Comparison of ENCODE assay signal across 11 mouse cellular contexts in the genomic region with DNA sequence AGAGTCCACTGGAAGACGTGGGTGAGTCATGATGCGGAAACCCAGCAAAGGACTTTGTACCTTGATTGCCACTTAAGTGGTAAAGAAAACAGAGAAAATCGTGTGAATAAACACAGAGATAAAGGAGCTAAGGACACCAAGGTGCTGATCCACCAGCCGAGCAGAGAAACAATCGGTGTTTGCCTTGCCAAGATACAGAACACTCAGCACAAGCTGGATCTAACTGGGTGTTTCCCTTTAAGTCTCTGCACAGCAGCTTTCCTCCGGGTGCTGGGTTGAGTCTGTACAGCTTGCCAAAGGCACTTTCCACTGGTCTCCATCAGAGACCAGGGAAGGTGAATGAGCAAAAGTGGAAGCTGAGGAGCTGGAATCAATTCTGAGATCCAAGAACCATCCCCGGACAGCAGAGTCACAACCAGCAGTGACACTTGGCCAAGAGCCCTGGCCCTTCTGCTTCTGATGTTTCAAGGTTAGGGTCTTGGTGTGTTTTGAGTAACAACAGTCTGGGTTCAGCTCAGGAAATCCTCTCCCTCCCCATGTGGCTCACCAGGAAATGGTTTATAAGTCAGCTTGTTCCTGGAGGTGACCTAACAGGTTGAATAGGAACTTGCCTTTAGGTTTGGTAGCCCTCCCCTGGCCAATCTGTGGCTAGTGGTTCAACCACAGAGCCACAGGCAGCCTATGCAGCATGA.
DNase-seq lines count a peak whose midpoint lies in the region; ATAC-seq and TF ChIP-seq lines count a peak whose summit lies in the region.
"Had no signal": no experiment of that assay in that cellular context is flagged by ENCODE, and none has a peak within 500 bp of the region (broad histone marks: within the 10 kb centered on the region; RNA-seq: fewer than 3 reads in every experiment).

No protein-coding gene starts in this region.

- DNase-seq in kidney, adult 2 months, result peak; percentile 52
- DNase-seq in kidney, adult 9 months, result no peak
- peak; percentile 55 to 56 for DNase-seq in heart, adult 2 months
- no peak for DNase-seq in urinary bladder, adult 18-20 months (ENCODE audit: low spot score in 2 of 2)
- DNase-seq in urinary bladder, postnatal 4 days (ENCODE audit: low spot score in 2 of 2), result no peak
- DNase-seq: liver had no signal

- ATAC-seq in intestine, postnatal 0 days, result peak; percentile 91
- ATAC-seq in stomach, embryonic 14.5 days (ENCODE audit: insufficient number of reproducible peaks, insufficient read depth, low FRiP score, low read depth), result no peak
- ATAC-seq in liver, embryonic 12.5 days, result no peak
- ATAC-seq: CD4-positive, CD25-positive, alpha-beta regulatory T cell, adult 4 months had no signal

- TF ChIP-seq CTCF in kidney, adult 2 months (conservative IDR thresholded peaks at IDR 0.05; ENCODE audit: insufficient read depth, insufficient read length, low read depth, low read length), result no peak
- peak; percentile 35 for TF ChIP-seq CTCF in heart, adult 2 months (IDR thresholded peaks at IDR 0.05)
- TF ChIP-seq CTCF in intestine, postnatal 0 days (IDR thresholded peaks at IDR 0.05; ENCODE audit: low read depth), result no peak

- no peaks in the 10 kb centered on the region for H3K27me3 ChIP-seq in kidney, adult 2 months (replicated peaks; ENCODE audit: control insufficient read depth, insufficient read depth, low read length)
- H3K27me3 ChIP-seq in heart, adult 2 months (ENCODE audit: control insufficient read depth, insufficient read depth, low read length), result no peaks in the 10 kb centered on the region
- no peaks in the 10 kb centered on the region for H3K27me3 ChIP-seq in intestine, postnatal 0 days (replicated peaks; ENCODE audit: control insufficient read depth, insufficient read depth, low read length)
- no peaks in the 10 kb centered on the region for H3K27me3 ChIP-seq in stomach, embryonic 14.5 days (ENCODE audit: control insufficient read depth, insufficient read depth, low read length)
- peaks cover 18% of the 10 kb centered on the region for H3K27me3 ChIP-seq in liver, embryonic 12.5 days (replicated peaks)
- H3K27me3 ChIP-seq: embryonic facial prominence, embryonic 13.5 days had no signal

- H3K4me2 ChIP-seq in intestine, postnatal 0 days (replicated peaks; ENCODE audit: low read depth), result peak overlapping the region; percentile 56
- no peak overlapping the region for H3K4me2 ChIP-seq in stomach, embryonic 14.5 days (replicated peaks; ENCODE audit: low read depth, low read length)
- no peak overlapping the region for H3K4me2 ChIP-seq in liver, embryonic 12.5 days
- H3K4me2 ChIP-seq: embryonic facial prominence, embryonic 13.5 days had no signal

- peaks cover 24% of the 10 kb centered on the region for H3K4me1 ChIP-seq in kidney, adult 2 months (ENCODE audit: control insufficient read depth, insufficient read depth, low read length)
- H3K4me1 ChIP-seq in heart, adult 2 months (ENCODE audit: control insufficient read depth, insufficient read depth, low read length), result peaks cover 32% of the 10 kb centered on the region
- H3K4me1 ChIP-seq in intestine, postnatal 0 days (replicated peaks; ENCODE audit: control insufficient read depth, insufficient read depth, low read length), result peaks cover 21% of the 10 kb centered on the region
- peaks cover 36% of the 10 kb centered on the region for H3K4me1 ChIP-seq in stomach, embryonic 14.5 days (ENCODE audit: control insufficient read depth, insufficient read depth, low read length)
- peaks cover 13% of the 10 kb centered on the region; the same call in 1 of the 2 replicates for H3K4me1 ChIP-seq in liver, embryonic 12.5 days

- TF ChIP-seq POLR2A in kidney, adult 2 months (IDR thresholded peaks at IDR 0.05; ENCODE audit: low read depth, low read length), result no peak
- TF ChIP-seq POLR2A in heart, adult 2 months (IDR thresholded peaks at IDR 0.05; ENCODE audit: insufficient read depth, low read depth, low read length), result peak; percentile 31; the same call in 1 of the 2 replicates

- TF ChIP-seq EP300 in heart, adult 2 months (IDR thresholded peaks at IDR 0.05; ENCODE audit: insufficient read depth, low read depth, low read length), result 0 out of 2 replicates have a peak, but pooled peaks have one; percentile 24

- 23% methylated on average over 7 of the region's 7 CpGs for WGBS in kidney, adult 2 months
- WGBS in heart, adult 2 months, result 19% methylated on average over 7 of the region's 7 CpGs
- 27% methylated on average over 7 of the region's 7 CpGs for WGBS in intestine, postnatal 0 days
- 41% methylated on average over 7 of the region's 7 CpGs for WGBS in stomach, embryonic 14.5 days
- WGBS in liver, embryonic 12.5 days (ENCODE audit: insufficient replicate concordance), result 31% methylated on average over 7 of the region's 7 CpGs

- no peaks in the 10 kb centered on the region for H3K79me2 ChIP-seq in heart, adult 2 months (replicated peaks; ENCODE audit: control insufficient read depth, insufficient read depth, low read length)

- peak overlapping the region; percentile 21 for H3K27ac ChIP-seq in kidney, adult 2 months (ENCODE audit: insufficient read depth, low read depth, low read length)
- peak overlapping the region; percentile 77 for H3K27ac ChIP-seq in heart, adult 2 months
- peak overlapping the region; percentile 91 for H3K27ac ChIP-seq in intestine, postnatal 0 days (ENCODE audit: low read depth, low read length)
- H3K27ac ChIP-seq in stomach, embryonic 14.5 days (ENCODE audit: low read length), result peak overlapping the region; percentile 64; the same call in 1 of the 2 replicates
- H3K27ac ChIP-seq in liver, embryonic 12.5 days, result no peak overlapping the region
- H3K27ac ChIP-seq: embryonic facial prominence, embryonic 13.5 days had no signal

- H3K9ac ChIP-seq in heart, adult 2 months (ENCODE audit: low read depth, low read length), result no peak overlapping the region
- no peak overlapping the region for H3K9ac ChIP-seq in intestine, postnatal 0 days (ENCODE audit: low read depth, low read length)
- no peak overlapping the region for H3K9ac ChIP-seq in stomach, embryonic 14.5 days (replicated peaks; ENCODE audit: low read depth, low read length)
- H3K9ac ChIP-seq in liver, embryonic 12.5 days, result no peak overlapping the region
- H3K9ac ChIP-seq: embryonic facial prominence, embryonic 13.5 days had no signal

- H3K9me3 ChIP-seq in intestine, postnatal 0 days (ENCODE audit: control insufficient read depth), result no peaks in the 10 kb centered on the region
- no peaks in the 10 kb centered on the region for H3K9me3 ChIP-seq in stomach, embryonic 14.5 days (ENCODE audit: control insufficient read depth, low read depth, low read length)
- no peaks in the 10 kb centered on the region for H3K9me3 ChIP-seq in liver, embryonic 12.5 days (replicated peaks)
- H3K9me3 ChIP-seq: embryonic facial prominence, embryonic 13.5 days had no signal

- no peaks in the 10 kb centered on the region for H3K36me3 ChIP-seq in kidney, adult 2 months (ENCODE audit: control insufficient read depth, insufficient read depth, low read length)
- peaks cover 22% of the 10 kb centered on the region for H3K36me3 ChIP-seq in heart, adult 2 months (ENCODE audit: control insufficient read depth, insufficient read depth, low read length)
- H3K36me3 ChIP-seq in intestine, postnatal 0 days (ENCODE audit: control insufficient read depth, insufficient read depth), result no peaks in the 10 kb centered on the region
- no peaks in the 10 kb centered on the region for H3K36me3 ChIP-seq in stomach, embryonic 14.5 days (ENCODE audit: control insufficient read depth, insufficient read depth, low read length)
- no peaks in the 10 kb centered on the region for H3K36me3 ChIP-seq in liver, embryonic 12.5 days
- H3K36me3 ChIP-seq: embryonic facial prominence, embryonic 13.5 days had no signal

- intact Hi-C loops in heart, adult 2 months (cut with DNase I), result loop anchor here (1.0 to 5.0 kb wide), 2 partner anchors 41 to 95 kb away; no protein-coding TSS in a partner anchor

- H3K4me3 ChIP-seq in kidney, adult 2 months (ENCODE audit: insufficient read depth, low read depth, low read length), result no peak overlapping the region
- no peak overlapping the region for H3K4me3 ChIP-seq in heart, adult 2 months
- H3K4me3 ChIP-seq in intestine, postnatal 0 days (ENCODE audit: low read depth, low read length), result no peak overlapping the region; the same call in 1 of the 2 replicates
- no peak overlapping the region for H3K4me3 ChIP-seq in stomach, embryonic 14.5 days (ENCODE audit: low read depth, low read length)
- H3K4me3 ChIP-seq in liver, embryonic 12.5 days, result no peak overlapping the region
- H3K4me3 ChIP-seq: embryonic facial prominence, embryonic 13.5 days had no signal

Comparison
In these comparisons a context has a peak if more than half of its experiments do, and no peak if none do; other contexts are left out.
1. DNase-seq: peak in kidney, adult 2 months (single experiment) and heart, adult 2 months (2 of 2); none in kidney, adult 9 months (single experiment), urinary bladder, adult 18-20 months (0 of 2) and urinary bladder, postnatal 4 days (0 of 2).